Mouse (Mus musculus) ovary, adult 18-20 months (tissue): ENCODE measurements around the gene Ube2l3.

Experiments
- DNase-seq: peaks from one replicate; pipeline ENCODE4 v3.0.0; 2022; ENCODE audit warnings: low spot score, mixed read lengths

The Ube2l3 gene

DNA sequence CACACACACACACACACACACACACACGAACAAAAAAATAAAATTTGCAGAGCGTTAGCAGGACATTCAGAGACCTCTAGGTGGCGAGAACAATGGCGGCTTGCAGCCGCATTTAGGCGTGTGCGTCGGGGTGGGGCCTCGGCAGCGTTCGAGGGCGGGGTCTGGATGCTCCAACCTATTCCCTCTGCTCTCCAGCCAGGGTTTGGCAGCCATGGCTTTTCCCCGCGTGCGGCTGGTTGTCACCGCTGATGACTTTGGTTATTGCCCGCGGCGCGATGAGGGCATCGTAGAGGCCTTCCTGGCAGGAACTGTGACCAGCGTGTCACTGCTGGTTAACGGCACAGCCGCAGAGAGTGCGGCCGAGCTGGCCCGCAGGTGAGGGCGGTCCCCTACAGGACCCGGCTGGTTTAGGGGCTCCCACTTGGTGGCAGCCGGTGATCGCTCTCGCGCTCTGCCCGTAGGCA is 55.6 kb downstream of the Ube2l3 start, which contains the start of gene Ccdc116:
TSS of gene Ccdc116 (minus strand) at position 458 of the 464 bp plus-strand sequence.
- peak; percentile 62 for DNase-seq

GRCm38 (mm10) chr16:17144339-17144738 is 58.1 kb downstream of the Ube2l3 start, which contains the start of gene Ydjc:
Ydjc (plus strand) TSS chr16:17144621.
- DNase-seq = no peak

- no peak for DNase-seq
These were observed 65.1 kb downstream of the Ube2l3 start for GRCm38 (mm10) chr16:17137355-17137754.

GRCm38 (mm10) chr16:17132906-17133200 is 69.6 kb downstream of the Ube2l3 start:
- no peak for DNase-seq

DNA sequence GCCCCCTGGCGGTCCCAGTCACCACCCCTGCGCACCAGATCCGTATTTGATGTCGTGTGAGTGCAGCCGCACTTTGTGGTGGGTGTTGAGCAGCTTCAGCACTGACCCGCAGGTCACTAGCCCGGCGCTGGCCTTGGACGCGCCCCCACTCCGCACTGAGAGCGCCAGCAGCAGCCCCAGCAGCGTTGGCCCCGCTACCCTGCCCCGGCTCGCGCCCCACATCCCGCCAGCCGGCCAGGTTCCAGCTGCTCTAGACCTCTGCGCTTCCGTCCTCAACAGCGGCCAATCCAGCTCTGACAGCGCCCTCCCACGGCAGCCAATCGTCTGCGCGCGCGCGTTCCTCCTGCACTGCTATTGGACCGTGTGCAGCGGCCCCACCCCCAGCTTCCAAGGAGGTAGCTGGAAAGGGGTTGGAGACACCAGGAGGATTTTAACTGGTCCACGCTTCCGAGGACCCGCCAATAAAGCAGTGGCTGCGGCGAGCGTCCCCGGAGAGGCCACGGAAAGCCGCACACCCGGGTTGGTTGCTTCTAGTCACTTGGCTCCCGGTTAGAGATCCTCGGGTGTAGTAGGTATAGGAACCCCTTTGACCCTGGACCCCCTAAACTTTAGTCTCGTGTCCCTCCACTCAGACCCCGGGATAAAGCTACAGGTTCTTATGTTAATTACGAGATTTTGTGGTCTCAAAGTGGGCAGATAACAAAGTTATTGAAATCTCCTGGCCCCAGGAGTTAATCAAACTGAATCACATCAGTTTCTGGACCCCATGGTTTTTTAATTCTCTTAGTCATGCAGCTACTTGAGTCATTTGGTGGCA is 70.2 kb downstream of the Ube2l3 start, which contains the start of gene Sdf2l1:
TSS of gene Sdf2l1 (minus strand) at position 295 of the 817 bp plus-strand sequence.
- peak; percentile 95 for DNase-seq

- DNase-seq = no peak
These were observed 71.0 kb downstream of the Ube2l3 start for GRCm38 (mm10) chr16:17131191-17132088.

- DNase-seq = no peak
These were observed 75.2 kb downstream of the Ube2l3 start for GRCm38 (mm10) chr16:17127292-17127691.

GRCm38 (mm10) chr16:17124871-17125520 is 77.5 kb downstream of the Ube2l3 start, which contains the start of gene 2610318N02Rik:
2610318N02Rik (minus strand) TSS chr16:17125167.
- peak; percentile 73 for DNase-seq

GRCm38 (mm10) chr16:17124119-17124870 is 78.2 kb downstream of the Ube2l3 start:
- no peak for DNase-seq

GRCm38 (mm10) chr16:17121569-17121968 is 80.9 kb downstream of the Ube2l3 start:
- DNase-seq = no peak

DNA sequence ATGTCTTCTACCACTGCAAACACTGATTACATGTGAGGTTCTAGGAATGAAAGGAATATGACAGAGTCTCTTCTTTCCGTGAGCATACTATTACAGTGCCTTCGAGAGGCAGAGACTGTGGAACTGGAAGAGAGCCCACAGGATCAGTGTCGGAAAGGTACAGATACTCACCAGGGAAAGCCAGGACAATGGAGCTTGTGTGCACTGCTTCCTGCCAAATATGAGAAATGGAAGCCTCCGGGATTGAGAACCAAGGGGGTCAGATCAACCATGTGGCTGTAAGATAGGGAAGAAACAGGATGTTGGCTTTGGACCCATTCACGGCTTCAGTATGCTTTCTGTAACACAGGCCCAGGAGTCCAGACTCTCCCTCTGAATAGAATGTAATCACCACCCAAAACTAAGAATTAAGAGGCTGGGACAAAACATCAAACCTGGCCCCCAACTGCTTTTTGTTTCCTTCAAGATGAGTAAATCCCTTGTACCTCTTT is 85.1 kb downstream of the Ube2l3 start:
- DNase-seq = no peak

DNA sequence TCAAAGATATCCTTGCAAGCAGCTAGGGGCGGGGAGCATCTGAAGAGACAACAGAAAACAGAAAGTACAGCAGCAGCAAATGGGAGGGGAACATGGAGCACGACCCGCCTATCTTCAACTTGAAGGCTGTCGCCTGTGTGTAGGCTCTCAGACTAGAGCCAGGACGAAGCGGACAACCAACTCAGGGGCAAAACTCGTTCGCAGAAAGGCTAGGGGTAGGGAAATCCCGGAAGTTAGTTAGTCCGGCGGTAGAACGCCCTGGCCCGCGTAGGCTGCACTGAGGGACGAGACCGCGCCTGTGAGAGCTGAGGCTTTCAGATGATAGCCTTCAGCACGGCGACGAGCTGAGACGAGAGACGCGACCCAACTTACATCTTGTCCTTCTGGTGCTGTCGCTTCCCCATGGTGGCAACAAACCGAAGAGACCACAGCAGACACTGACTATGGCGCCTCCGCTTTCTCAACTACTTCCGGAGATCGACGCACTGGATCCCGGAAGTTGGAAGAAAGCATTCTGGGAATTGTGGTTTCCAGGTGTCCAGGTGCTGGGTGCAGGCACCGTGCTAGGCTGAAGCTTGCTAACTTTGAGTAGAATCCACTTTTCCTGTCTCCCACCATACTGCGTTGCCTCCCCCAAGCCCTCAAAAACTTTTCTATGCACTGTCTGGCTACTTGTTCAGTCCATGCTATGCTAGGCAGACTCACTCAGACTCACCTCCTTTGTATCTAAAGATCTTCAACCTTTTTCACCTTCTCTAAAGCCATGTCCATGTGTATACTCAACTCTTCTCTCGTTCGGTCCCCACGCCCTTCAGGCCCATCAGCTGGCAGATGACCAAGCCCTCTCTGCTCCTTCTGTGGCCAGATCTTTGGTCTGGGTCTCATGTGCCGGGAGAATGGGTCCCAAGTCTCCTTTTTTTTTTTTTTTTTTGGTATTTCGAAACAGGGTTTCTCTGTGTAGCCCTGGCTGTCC is 91.4 kb downstream of the Ube2l3 start, which contains the start of gene Ppil2:
TSS of gene Ppil2 (minus strand) at position 487 of the 973 bp plus-strand sequence.
- peak; percentile 44 for DNase-seq

- DNase-seq = no peak
These were observed 97.8 kb downstream of the Ube2l3 start for GRCm38 (mm10) chr16:17104600-17104999.

- DNase-seq = no peak
These were observed 99.7 kb downstream of the Ube2l3 start for GRCm38 (mm10) chr16:17102630-17103220.
